15 mouse cellular contexts compared by ENCODE assay signal in genomic region chr9:51943934-51944333, GRCm38 (mm10).
"Had no signal": no experiment of that assay in that cellular context is flagged by ENCODE, and none has a peak within 500 bp of the region (broad histone marks: within the 10 kb centered on the region; RNA-seq: fewer than 3 reads in every experiment).

No protein-coding gene starts in this region.

- DNase-seq: heart, postnatal 10 days; heart, postnatal 14 days; heart, postnatal 36 days; kidney, adult 11 months; kidney, adult 18-20 months; kidney, adult 2 months; kidney, adult 8-10 months; kidney, adult 9 months; kidney, postnatal 10 days; kidney, postnatal 14 days; kidney, postnatal 25 days; kidney, postnatal 36 days; kidney, postnatal 4 days; layer of hippocampus, adult 9-11 months; layer of hippocampus, postnatal 36 days had no signal
